Mouse (Mus musculus) testis, adult 2 months (tissue): ENCODE measurements around the gene Drap1. TPM values are rescaled to one million over a fixed set of nuclear protein-coding genes. Genes with fewer than 3 reads are reported as not detected.

ENCODE experiments used
- H3K27ac ChIP-seq: fragments of 200-500 bp; 2 replicates; pipeline ENCODE4 v1.5.1; 2012; ENCODE audit warnings: low read depth, low read length; ENCODE audit not compliant: control insufficient read depth, insufficient read depth
- H3K27me3 ChIP-seq: fragments of 200-500 bp; 2 replicates; pipeline ENCODE4 v1.6.1; 2012; ENCODE audit warnings: mild to moderate bottlenecking, low read length, moderate library complexity; ENCODE audit not compliant: control insufficient read depth, insufficient read depth
- H3K36me3 ChIP-seq: fragments of 200-500 bp; 2 replicates; pipeline ENCODE4 v1.6.1; 2012; ENCODE audit warnings: mild to moderate bottlenecking, low read length; ENCODE audit not compliant: control insufficient read depth, insufficient read depth
- H3K4me1 ChIP-seq: fragments of 200-500 bp; 2 replicates; pipeline ENCODE4 v1.6.1; 2012; ENCODE audit warnings: low read length; ENCODE audit not compliant: control insufficient read depth, insufficient read depth
- H3K4me3 ChIP-seq: fragments of 200-500 bp; 2 replicates; pipeline ENCODE4 v1.5.1; 2012; ENCODE audit warnings: low read depth, mild to moderate bottlenecking, low read length, moderate library complexity, mixed read lengths; ENCODE audit not compliant: control insufficient read depth
- CTCF ChIP-seq: fragments of 200-500 bp; IDR thresholded peaks from 2 replicates; pipeline ENCODE4 v1.5.1; 2012; ENCODE audit warnings: low read depth, mild to moderate bottlenecking, inconsistent platforms, low read length, moderate library complexity; ENCODE audit not compliant: control insufficient read depth, insufficient read depth, insufficient replicate concordance
- POLR2A ChIP-seq: fragments of 200-500 bp; IDR thresholded peaks from 2 replicates; pipeline ENCODE4 v1.6.1; 2012; ENCODE audit warnings: low read depth, mild to moderate bottlenecking, inconsistent platforms, low read length, moderate library complexity; ENCODE audit not compliant: control insufficient read depth
- polyA plus RNA-seq: library from polyadenylated mRNA; depleted of rRNA; stranded (reverse); fragments of >200 nt; gene quantifications from 2 replicates; pipeline ENCODE4 v1.2.3, GENCODE M21; 2012; rRNA removed

Drap1 gene
- polyA plus RNA-seq, 1 experiment, result 290 TPM

GRCm38 (mm10) chr19:5388588-5389242, 36.1 kb downstream of the Drap1 start, which contains the start of gene Sart1:
TSS of gene Sart1 (minus strand) at chr19:5388703.
- H3K4me1 ChIP-seq, result peaks cover 10% of the 10 kb centered on the region
- no peaks in the 10 kb centered on the region for H3K27me3 ChIP-seq
- TF ChIP-seq POLR2A (peak; percentile 93), CTCF (no peak)
- peak within 1 kb of the TSS; percentile 92 for H3K27ac ChIP-seq
- H3K36me3 ChIP-seq, result peaks cover 1% of the 10 kb centered on the region; the same call in 1 of the 2 replicates
- peak within 1 kb of the TSS; percentile 86 for H3K4me3 ChIP-seq

GRCm38 (mm10) chr19:5388011-5388441, 36.8 kb downstream of the Drap1 start:
- peak overlapping the region; percentile 86 for H3K4me3 ChIP-seq
- TF ChIP-seq POLR2A (no peak), CTCF (no peak)
- peaks cover 10% of the 10 kb centered on the region for H3K4me1 ChIP-seq
- H3K36me3 ChIP-seq, result peaks cover 4% of the 10 kb centered on the region
- H3K27ac ChIP-seq, result peak overlapping the region; percentile 87
- H3K27me3 ChIP-seq, result no peaks in the 10 kb centered on the region

GRCm38 (mm10) chr19:5384715-5385114, 40.1 kb downstream of the Drap1 start:
- peaks cover 5% of the 10 kb centered on the region for H3K4me1 ChIP-seq
- H3K4me3 ChIP-seq, result no peak overlapping the region
- no peak overlapping the region for H3K27ac ChIP-seq
- H3K36me3 ChIP-seq, result peaks cover 6% of the 10 kb centered on the region
- no peaks in the 10 kb centered on the region for H3K27me3 ChIP-seq
- no peak for TF ChIP-seq POLR2A
- TF ChIP-seq CTCF, result no peak

GRCm38 (mm10) chr19:5383326-5383725, 41.5 kb downstream of the Drap1 start:
- Histone ChIP-seq H3K27me3 (no peaks in the 10 kb centered on the region), H3K36me3 (peaks cover 6% of the 10 kb centered on the region)
- TF ChIP-seq CTCF, result no peak

GRCm38 (mm10) chr19:5377446-5377845, 47.3 kb downstream of the Drap1 start:
- Histone ChIP-seq H3K36me3 (peaks cover 2% of the 10 kb centered on the region; the same call in 1 of the 2 replicates), H3K4me1 (no peaks in the 10 kb centered on the region; the same call in 1 of the 2 replicates), H3K27ac (no peak overlapping the region), H3K27me3 (no peaks in the 10 kb centered on the region), H3K4me3 (no peak overlapping the region)
- TF ChIP-seq CTCF (no peak), POLR2A (no peak)

More at GRCm38 (mm10) chr19:5383326-5383725, 41.5 kb downstream of the Drap1 start:
- H3K4me3 ChIP-seq, result no peak overlapping the region
- H3K4me1 ChIP-seq, result no peaks in the 10 kb centered on the region; the same call in none of the 2 replicates
- no peak overlapping the region for H3K27ac ChIP-seq

- no peak overlapping the region for H3K27ac ChIP-seq
- no peaks in the 10 kb centered on the region; the same call in 1 of the 2 replicates for H3K4me1 ChIP-seq
- peaks cover 7% of the 10 kb centered on the region for H3K36me3 ChIP-seq
- no peak overlapping the region for H3K4me3 ChIP-seq
- no peaks in the 10 kb centered on the region for H3K27me3 ChIP-seq
- TF ChIP-seq CTCF (no peak), POLR2A (no peak)
Measured at GRCm38 (mm10) chr19:5374748-5375147, 50.0 kb downstream of the Drap1 start.

- Histone ChIP-seq H3K27me3 (no peaks in the 10 kb centered on the region), H3K4me1 (no peaks in the 10 kb centered on the region; the same call in 1 of the 2 replicates), H3K27ac (no peak overlapping the region), H3K4me3 (no peak overlapping the region), H3K36me3 (peaks cover 8% of the 10 kb centered on the region)
- no peak for TF ChIP-seq POLR2A
- no peak for TF ChIP-seq CTCF
Measured at GRCm38 (mm10) chr19:5374177-5374576, 50.6 kb downstream of the Drap1 start.

Other genes starting within 250 kb of the Drap1 start
- 163 and 169 TPM in 2 replicates for gene Pacs1, start 151.9 kb downstream of the Drap1 start, polyA plus RNA-seq
- 92.2 and 93.4 TPM in 2 replicates for gene Sf3b2, start 129.5 kb downstream of the Drap1 start, polyA plus RNA-seq
- 2.2 and 2.4 TPM in 2 replicates for gene Gal3st3, start 126.6 kb downstream of the Drap1 start, polyA plus RNA-seq
- 219 and 262 TPM in 2 replicates for gene Catsper1, start 89.2 kb downstream of the Drap1 start, polyA plus RNA-seq
- gene Cst6, start 75.4 kb downstream of the Drap1 start, polyA plus RNA-seq, result 0.85 and 1.5 TPM in 2 replicates
- gene Eif1ad, start 58.2 kb downstream of the Drap1 start, polyA plus RNA-seq, result 24.5 and 26.9 TPM in 2 replicates
- gene Banf1, start 57.8 kb downstream of the Drap1 start, polyA plus RNA-seq, result 105 and 120 TPM in 2 replicates
- 27.4 and 32.8 TPM in 2 replicates for gene Sart1, start 36.3 kb downstream of the Drap1 start, polyA plus RNA-seq
- gene Tsga10ip, start 22.5 kb downstream of the Drap1 start, polyA plus RNA-seq, result 353 and 423 TPM in 2 replicates
- 82.3 and 88.1 TPM in 2 replicates for gene AI837181, start 165 bp upstream of the Drap1 start, polyA plus RNA-seq
- 3.2 TPM in 2 replicates for gene Fosl1, start 22.6 kb upstream of the Drap1 start, polyA plus RNA-seq
- 0.65 and 0.89 TPM in 2 replicates for gene Ccdc85b, start 32.9 kb upstream of the Drap1 start, polyA plus RNA-seq
- 70.0 and 71.3 TPM in 2 replicates for gene Fibp, start 35.6 kb upstream of the Drap1 start, polyA plus RNA-seq
- gene Ctsw, start 43.5 kb upstream of the Drap1 start, polyA plus RNA-seq, result 0.14 TPM in 1 of 2 replicates, not detected in the other
- gene Efemp2, start 49.0 kb upstream of the Drap1 start, polyA plus RNA-seq, result 17.3 and 17.6 TPM in 2 replicates
- 55.3 and 69.7 TPM in 2 replicates for gene Mus81, start 63.4 kb upstream of the Drap1 start, polyA plus RNA-seq
- gene Cfl1, start 65.5 kb upstream of the Drap1 start, polyA plus RNA-seq, result 225 and 243 TPM in 2 replicates
- gene 1700020D05Rik, start 78.8 kb upstream of the Drap1 start, polyA plus RNA-seq, result 289 and 311 TPM in 2 replicates
- 11.0 and 12.7 TPM in 2 replicates for gene Snx32, start 85.6 kb upstream of the Drap1 start, polyA plus RNA-seq
- gene Ovol1, start 135.7 kb upstream of the Drap1 start, polyA plus RNA-seq, result 8.5 and 10.1 TPM in 2 replicates
- 15.4 and 16.7 TPM in 2 replicates for gene Ap5b1, start 143.0 kb upstream of the Drap1 start, polyA plus RNA-seq
- gene Rnaseh2c, start 176.9 kb upstream of the Drap1 start, polyA plus RNA-seq, result 27.3 and 36.7 TPM in 2 replicates
- 108 and 120 TPM in 2 replicates for gene Kat5, start 185.3 kb upstream of the Drap1 start, polyA plus RNA-seq
- gene Rela, start 212.5 kb upstream of the Drap1 start, polyA plus RNA-seq, result 42.5 and 44.5 TPM in 2 replicates
- gene Sipa1, start 238.7 kb upstream of the Drap1 start, polyA plus RNA-seq, result 5.5 and 9.4 TPM in 2 replicates